Mouse (Mus musculus): ENCODE results near the gene Krtap7-1. TPM values are rescaled to one million over a fixed set of nuclear protein-coding genes. Genes with fewer than 3 reads are reported as not detected.

Krtap7-1 gene
- polyA plus RNA-seq, 1 experiment from 2014 or later = not detected

DNA sequence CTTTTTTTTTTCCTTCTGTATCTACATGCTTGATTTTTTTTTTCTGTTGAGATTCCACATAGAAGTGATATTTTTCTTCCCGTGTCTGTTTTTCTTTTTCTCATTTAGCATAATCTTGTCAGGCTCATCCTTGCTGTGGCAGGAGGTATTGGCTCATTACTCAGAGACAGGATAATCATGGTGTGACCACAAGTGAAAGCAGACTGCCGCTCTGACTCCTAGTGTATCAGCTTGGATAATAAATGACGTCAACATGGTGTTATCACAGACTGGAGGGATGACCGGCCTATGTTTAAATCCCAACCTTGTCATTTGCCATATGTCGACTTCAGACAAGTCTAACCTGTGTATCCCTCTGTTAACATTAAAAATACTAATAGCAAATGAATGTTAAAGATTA, 46.9 kb downstream of the Krtap7-1 start:
- WGBS = 86% methylated on average over 5 of the region's 5 CpGs
- DNase-seq (ENCODE audit: low spot score) (no peak), ATAC-seq (ENCODE audit: low FRiP score) (no peak)
- H3K4me3 ChIP-seq (ENCODE audit: low read depth, low read length) = no peak overlapping the region
- H3K9me3 ChIP-seq (ENCODE audit: control insufficient read depth, low read length) = no peaks in the 10 kb centered on the region
- H3K27me3 ChIP-seq (ENCODE audit: control insufficient read depth, insufficient read depth, low read length) = no peaks in the 10 kb centered on the region
- H3K4me1 ChIP-seq (replicated peaks; ENCODE audit: control insufficient read depth, insufficient read depth, low read length) = no peaks in the 10 kb centered on the region
- no peak overlapping the region for H3K27ac ChIP-seq (ENCODE audit: low read depth, low read length)
- H3K4me2 ChIP-seq (replicated peaks; ENCODE audit: low read depth, low read length) = no peak overlapping the region
- no peak overlapping the region for H3K9ac ChIP-seq (ENCODE audit: low read depth, low read length)
- H3K36me3 ChIP-seq (ENCODE audit: control insufficient read depth, insufficient read depth, low read length) = no peaks in the 10 kb centered on the region

Other genes starting within 250 kb of the Krtap7-1 start
- not detected in 2 replicates for gene Krtap21-1, start 104.5 kb downstream of the Krtap7-1 start, polyA plus RNA-seq (2014; fragmentation: Nextera tagmentation; extraction: Ambion mirVana)
- gene Krtap6-2, start 88.2 kb downstream of the Krtap7-1 start, polyA plus RNA-seq (2014; fragmentation: Nextera tagmentation; extraction: Ambion mirVana) = not detected in 2 replicates
- gene Krtap8-1, start 20.4 kb downstream of the Krtap7-1 start, polyA plus RNA-seq (2014; fragmentation: Nextera tagmentation; extraction: Ambion mirVana) = not detected in 2 replicates
- not detected in 2 replicates for gene Krtap11-1, start 62.9 kb upstream of the Krtap7-1 start, polyA plus RNA-seq (2014; fragmentation: Nextera tagmentation; extraction: Ambion mirVana)